Mouse (Mus musculus): ENCODE results near the gene Ttc28. TPM values are rescaled to one million over a fixed set of nuclear protein-coding genes. Genes with fewer than 3 reads are reported as not detected.

Ttc28 gene
- total and polyA plus RNA-seq, 2 experiments from 2014 or later: 14.5 to 50.4 TPM

DNA sequence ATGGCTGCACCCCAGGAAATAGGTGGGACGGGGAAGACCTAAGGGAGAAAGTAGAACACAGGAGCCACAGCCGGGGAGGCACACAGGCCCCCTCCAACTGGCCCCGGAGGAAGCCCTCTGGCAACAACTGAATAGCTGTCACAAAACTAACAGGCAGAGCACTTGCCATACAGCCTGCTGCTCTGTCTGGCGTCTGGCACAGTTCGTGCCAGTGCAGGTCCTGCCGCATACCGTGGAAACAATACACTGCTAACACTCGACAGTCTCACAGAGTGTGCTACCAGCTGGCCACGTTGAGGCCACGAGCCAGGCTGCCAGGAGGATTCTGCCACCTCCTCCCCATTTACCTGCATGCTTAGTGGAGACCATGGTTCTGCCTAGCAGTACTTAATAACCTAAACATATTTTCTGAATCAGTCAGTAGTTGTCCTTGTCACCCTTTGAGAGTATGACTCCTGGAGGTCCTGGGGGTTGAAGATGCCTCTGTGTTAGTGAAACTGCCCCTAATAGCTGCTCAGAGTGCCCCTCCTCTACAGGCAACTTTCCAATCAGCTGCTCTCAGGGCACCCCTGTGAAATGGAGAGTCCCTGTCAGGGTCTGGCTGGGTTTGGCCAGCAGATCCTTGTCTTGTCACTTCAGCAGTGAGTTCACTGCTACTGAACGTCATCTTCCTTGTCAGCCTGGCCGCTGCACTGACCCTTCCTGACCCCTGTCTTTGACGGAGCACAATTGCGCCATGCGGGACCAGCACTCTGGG, 390.8 kb downstream of the Ttc28 start:
- H3K4me2 ChIP-seq (ENCODE audit: low read depth): no peak overlapping the region
- no peak overlapping the region; the same call in 1 of the 2 replicates for H3K9ac ChIP-seq
- peak overlapping the region; percentile 79 for H3K27ac ChIP-seq (ENCODE audit: low read depth, low read length)
- WGBS: 36% methylated on average over 15 of the region's 15 CpGs
- H3K27me3 ChIP-seq (ENCODE audit: insufficient read depth, low read length): no peaks in the 10 kb centered on the region
- ATAC-seq (peak; percentile 82), DNase-seq (peak; percentile 75)
- no peak overlapping the region for H3K4me3 ChIP-seq (ENCODE audit: low read depth, low read length)
- no peaks in the 10 kb centered on the region for H3K9me3 ChIP-seq (ENCODE audit: low read length)
- TF ChIP-seq CTCF (IDR thresholded peaks at IDR 0.05; ENCODE audit: low read depth): no peak
- H3K36me3 ChIP-seq (ENCODE audit: insufficient read depth): peaks cover 52% of the 10 kb centered on the region
- no peaks in the 10 kb centered on the region for H3K4me1 ChIP-seq (ENCODE audit: insufficient read depth)

DNA sequence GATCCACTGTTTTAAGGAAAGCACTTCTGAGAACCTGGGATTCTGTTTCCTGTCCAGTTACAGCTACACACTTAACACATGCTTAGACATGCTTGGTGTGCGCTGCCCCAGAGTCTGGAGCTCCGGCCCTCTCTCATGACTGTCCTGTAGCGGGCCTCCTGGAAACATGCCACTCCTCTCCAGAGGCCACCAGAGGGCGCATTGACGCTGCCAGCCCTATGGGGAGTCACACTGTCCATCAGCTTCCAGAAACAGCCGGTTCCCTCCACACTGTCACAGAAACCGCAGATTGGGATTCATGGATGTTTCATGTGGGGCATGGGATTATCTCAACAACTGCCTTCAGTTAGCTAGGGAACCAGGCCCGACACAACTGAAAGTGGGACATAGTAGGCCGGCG, 394.0 kb downstream of the Ttc28 start:
- Histone ChIP-seq H3K9me3 (ENCODE audit: low read length) (no peaks in the 10 kb centered on the region), H3K9ac (no peak overlapping the region), H3K27ac (ENCODE audit: low read depth, low read length) (0 out of 2 replicates have a peak overlapping the region, but pooled peaks have one; percentile 9), H3K36me3 (ENCODE audit: insufficient read depth) (peaks cover 67% of the 10 kb centered on the region), H3K4me3 (ENCODE audit: low read depth, low read length) (no peak overlapping the region), H3K4me1 (ENCODE audit: insufficient read depth) (no peaks in the 10 kb centered on the region), H3K27me3 (ENCODE audit: insufficient read depth, low read length) (no peaks in the 10 kb centered on the region), H3K4me2 (ENCODE audit: low read depth) (no peak overlapping the region)
- WGBS: 25% methylated on average over 10 of the region's 10 CpGs
- ATAC-seq: peak; percentile 57
- DNase-seq: peak; percentile 88
- TF ChIP-seq CTCF (IDR thresholded peaks at IDR 0.05; ENCODE audit: low read depth): peak; percentile 88

DNA sequence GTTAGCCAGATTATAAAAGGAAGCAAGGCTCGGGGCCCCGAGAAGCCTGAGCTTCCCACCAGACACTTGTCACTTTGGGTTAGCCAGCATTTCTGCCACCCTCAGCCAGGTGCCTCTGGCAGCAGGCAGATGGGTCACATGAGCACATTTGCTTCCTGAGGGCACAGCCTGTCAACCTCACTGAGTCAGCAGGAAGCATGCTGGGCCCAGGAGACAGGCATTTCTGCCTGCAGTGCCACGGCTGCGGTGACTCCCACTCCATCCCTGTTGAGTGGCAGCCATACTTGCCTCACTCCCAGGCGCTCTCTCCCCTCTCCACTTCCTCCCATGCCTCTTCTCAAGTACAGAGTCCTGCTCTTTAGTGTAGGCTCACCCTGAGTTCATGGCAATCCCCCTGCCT, 395.3 kb downstream of the Ttc28 start:
- no peak for TF ChIP-seq CTCF (IDR thresholded peaks at IDR 0.05; ENCODE audit: low read depth)
- H3K9me3 ChIP-seq (ENCODE audit: low read length): no peaks in the 10 kb centered on the region
- H3K4me3 ChIP-seq (ENCODE audit: low read depth, low read length): no peak overlapping the region
- no peaks in the 10 kb centered on the region for H3K27me3 ChIP-seq (ENCODE audit: insufficient read depth, low read length)
- H3K4me1 ChIP-seq (ENCODE audit: insufficient read depth): no peaks in the 10 kb centered on the region
- no peak overlapping the region for H3K4me2 ChIP-seq (ENCODE audit: low read depth)
- no peak overlapping the region for H3K27ac ChIP-seq (ENCODE audit: low read depth, low read length)
- DNase-seq: no peak
- peaks cover 68% of the 10 kb centered on the region for H3K36me3 ChIP-seq (ENCODE audit: insufficient read depth)
- no peak for ATAC-seq
- no peak overlapping the region for H3K9ac ChIP-seq
- 70% methylated on average over 5 of the region's 5 CpGs for WGBS

DNA sequence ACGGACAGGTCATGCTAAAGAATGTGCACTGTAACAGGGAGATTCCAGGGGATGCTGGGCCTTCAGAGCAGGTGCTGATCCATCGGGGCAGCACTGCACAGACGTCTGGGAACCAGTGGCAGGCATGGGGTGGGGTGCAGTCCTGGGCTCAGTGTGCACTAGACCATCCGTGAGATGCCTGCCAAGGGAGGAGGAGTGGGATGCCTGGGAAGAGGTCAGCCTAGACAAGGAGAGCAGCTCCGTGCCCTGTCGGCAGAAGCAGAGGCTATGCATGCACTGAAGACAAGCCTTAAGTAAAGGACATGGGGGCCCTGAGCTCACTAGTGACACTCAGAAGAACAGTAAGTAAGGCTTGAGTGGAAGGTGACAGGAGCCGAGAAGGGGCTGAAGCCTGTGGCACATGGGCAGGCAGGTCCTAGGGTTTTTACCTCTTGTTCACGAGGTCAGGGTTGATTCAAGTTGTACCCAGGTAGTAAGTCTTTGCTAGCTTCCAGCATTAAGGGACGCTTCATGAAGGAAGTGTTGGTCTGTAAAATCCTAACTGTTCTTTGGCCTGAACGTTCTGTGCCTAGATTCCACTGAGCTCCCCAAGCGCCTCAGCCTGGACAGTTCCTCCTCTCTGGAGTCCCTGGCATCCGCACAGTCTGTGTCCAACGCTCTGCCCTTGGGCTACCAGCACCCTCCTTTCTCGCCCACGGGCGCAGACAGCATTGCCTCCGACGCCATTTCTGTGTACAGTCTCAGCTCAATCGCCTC, 405.0 kb downstream of the Ttc28 start:
- no peak for ATAC-seq
- Histone ChIP-seq H3K9ac (no peak overlapping the region), H3K4me3 (ENCODE audit: low read depth, low read length) (no peak overlapping the region), H3K36me3 (ENCODE audit: insufficient read depth) (peaks cover 87% of the 10 kb centered on the region), H3K4me2 (ENCODE audit: low read depth) (no peak overlapping the region), H3K4me1 (ENCODE audit: insufficient read depth) (no peaks in the 10 kb centered on the region), H3K27me3 (ENCODE audit: insufficient read depth, low read length) (no peaks in the 10 kb centered on the region), H3K27ac (ENCODE audit: low read depth, low read length) (no peak overlapping the region), H3K9me3 (ENCODE audit: low read length) (no peaks in the 10 kb centered on the region)
- DNase-seq: no peak
- TF ChIP-seq CTCF (IDR thresholded peaks at IDR 0.05; ENCODE audit: low read depth): no peak
- WGBS: 89% methylated on average over 19 of the region's 19 CpGs

DNA sequence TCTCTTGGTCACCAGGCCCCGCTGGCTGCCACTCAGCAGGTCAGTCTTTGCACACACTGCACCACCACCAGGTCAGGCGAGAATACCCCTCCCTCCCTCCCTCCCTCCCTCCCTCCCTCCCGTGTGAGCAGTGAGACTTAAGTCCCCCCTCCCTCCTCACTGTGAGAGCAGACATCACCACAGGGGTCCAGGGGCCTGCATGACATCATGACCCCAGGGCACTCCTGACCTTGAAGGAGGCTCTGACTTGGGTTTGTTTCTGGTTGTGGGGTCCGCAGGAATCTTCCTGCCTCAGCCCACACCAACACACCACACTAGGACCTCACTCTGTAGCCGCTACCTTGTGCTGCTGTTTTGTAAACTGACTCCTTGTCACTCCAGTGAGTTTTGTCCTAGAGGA, 408.0 kb downstream of the Ttc28 start:
- 67% methylated on average over 5 of the region's 5 CpGs for WGBS
- Histone ChIP-seq H3K27ac (ENCODE audit: low read depth, low read length) (no peak overlapping the region), H3K9me3 (ENCODE audit: low read length) (no peaks in the 10 kb centered on the region), H3K4me1 (ENCODE audit: insufficient read depth) (no peaks in the 10 kb centered on the region), H3K4me2 (ENCODE audit: low read depth) (no peak overlapping the region), H3K9ac (no peak overlapping the region), H3K36me3 (ENCODE audit: insufficient read depth) (peaks cover 57% of the 10 kb centered on the region), H3K4me3 (ENCODE audit: low read depth, low read length) (no peak overlapping the region), H3K27me3 (ENCODE audit: insufficient read depth, low read length) (no peaks in the 10 kb centered on the region)
- no peak for DNase-seq
- TF ChIP-seq CTCF (IDR thresholded peaks at IDR 0.05; ENCODE audit: low read depth): no peak
- ATAC-seq: no peak

DNA sequence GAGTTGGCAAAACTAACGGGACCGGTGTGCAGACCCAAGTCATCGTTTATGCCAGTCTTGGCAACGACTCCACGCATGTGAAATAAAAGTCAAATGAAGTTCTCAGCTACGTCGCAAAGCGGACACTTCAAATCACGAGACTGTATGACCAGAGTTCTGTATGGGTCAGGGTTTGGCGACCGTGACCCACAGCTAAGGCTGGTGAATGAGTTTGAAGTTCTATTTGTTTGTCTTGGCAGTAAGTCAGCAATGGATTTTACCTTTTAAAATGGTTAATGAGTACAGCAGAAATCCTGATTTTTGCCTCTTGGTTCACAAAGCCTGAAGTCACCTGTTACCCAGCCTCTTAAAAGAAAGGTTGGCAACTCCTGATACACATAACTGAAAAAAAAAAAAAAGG, 408.9 kb downstream of the Ttc28 start:
- Histone ChIP-seq H3K9ac (no peak overlapping the region), H3K9me3 (ENCODE audit: low read length) (no peaks in the 10 kb centered on the region), H3K36me3 (ENCODE audit: insufficient read depth) (peaks cover 50% of the 10 kb centered on the region), H3K27me3 (ENCODE audit: insufficient read depth, low read length) (no peaks in the 10 kb centered on the region), H3K4me3 (ENCODE audit: low read depth, low read length) (no peak overlapping the region), H3K27ac (ENCODE audit: low read depth, low read length) (no peak overlapping the region), H3K4me1 (ENCODE audit: insufficient read depth) (no peaks in the 10 kb centered on the region), H3K4me2 (ENCODE audit: low read depth) (no peak overlapping the region)
- DNase-seq (no peak), ATAC-seq (no peak)
- no peak for TF ChIP-seq CTCF (IDR thresholded peaks at IDR 0.05; ENCODE audit: low read depth)
- 69% methylated on average over 11 of the region's 11 CpGs for WGBS

DNA sequence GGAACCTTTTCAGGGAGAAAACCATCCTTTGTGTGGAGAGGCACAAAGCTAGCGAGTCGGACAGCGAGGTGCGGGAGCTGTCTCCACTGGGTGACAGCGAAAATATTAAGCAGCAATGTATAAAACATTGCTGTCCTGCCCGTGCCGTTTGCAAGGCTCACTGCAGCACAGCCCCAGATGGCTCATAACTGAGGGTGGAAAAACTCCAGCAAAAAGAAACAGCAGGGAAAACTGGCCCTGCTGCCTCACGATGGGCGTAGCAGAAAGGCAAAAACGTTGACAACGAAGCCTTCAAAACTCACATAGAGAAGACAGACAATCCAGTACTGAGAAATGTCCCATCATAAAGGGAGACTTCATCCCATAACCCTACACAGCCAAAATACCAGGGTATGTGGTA, 410.5 kb downstream of the Ttc28 start:
- Histone ChIP-seq H3K36me3 (ENCODE audit: insufficient read depth) (peaks cover 34% of the 10 kb centered on the region), H3K4me2 (ENCODE audit: low read depth) (no peak overlapping the region), H3K27ac (ENCODE audit: low read depth, low read length) (peak overlapping the region; percentile 69), H3K4me3 (ENCODE audit: low read depth, low read length) (no peak overlapping the region), H3K27me3 (ENCODE audit: insufficient read depth, low read length) (no peaks in the 10 kb centered on the region), H3K4me1 (ENCODE audit: insufficient read depth) (no peaks in the 10 kb centered on the region), H3K9me3 (ENCODE audit: low read length) (no peaks in the 10 kb centered on the region), H3K9ac (no peak overlapping the region)
- WGBS: 45% methylated on average over 11 of the region's 11 CpGs
- ATAC-seq (peak; percentile 56), DNase-seq (peak; percentile 74)
- TF ChIP-seq CTCF (IDR thresholded peaks at IDR 0.05; ENCODE audit: low read depth): no peak
